Mouse (Mus musculus) ES-Bruce4 (cell line): ENCODE results near the gene Ifi47.

Experiments
- CTCF ChIP-seq: IDR thresholded peaks from one replicate; pipeline ENCODE4 v1.8.1; 2011; ENCODE audit warnings: low read depth, low read length
- POLR2A ChIP-seq: IDR thresholded peaks from one replicate; pipeline ENCODE4 v1.8.1; 2011; ENCODE audit warnings: low read length; ENCODE audit not compliant: insufficient read depth

DNA sequence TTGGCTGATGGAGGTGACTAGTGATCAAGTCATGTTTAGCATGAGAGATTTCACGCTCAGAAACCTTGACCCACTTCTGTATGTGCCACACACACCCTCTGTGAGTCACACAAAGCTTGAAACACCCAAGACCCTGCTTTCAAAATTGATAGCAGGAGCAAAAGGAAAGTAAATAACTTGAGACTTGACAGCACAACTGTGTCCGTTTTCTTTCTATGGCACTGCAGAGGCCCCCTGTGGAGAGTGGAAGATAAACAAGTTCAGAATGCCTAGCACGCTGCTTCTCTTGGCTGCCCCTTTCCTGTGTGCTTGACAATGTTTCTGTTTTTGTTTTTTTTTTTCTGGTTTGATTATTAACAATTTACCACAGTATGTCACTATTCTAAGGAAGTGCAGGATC is 8.5 kb downstream of the Ifi47 start:
- TF ChIP-seq POLR2A (no peak), CTCF (no peak)
